Mouse (Mus musculus) ovary, adult 18-20 months (tissue): Measurements from ENCODE around the gene Med29.

ENCODE experiments used
- DNase-seq: peaks from one replicate; pipeline ENCODE4 v3.0.0; 2022; ENCODE audit warnings: low spot score, mixed read lengths

The Med29 gene

DNA sequence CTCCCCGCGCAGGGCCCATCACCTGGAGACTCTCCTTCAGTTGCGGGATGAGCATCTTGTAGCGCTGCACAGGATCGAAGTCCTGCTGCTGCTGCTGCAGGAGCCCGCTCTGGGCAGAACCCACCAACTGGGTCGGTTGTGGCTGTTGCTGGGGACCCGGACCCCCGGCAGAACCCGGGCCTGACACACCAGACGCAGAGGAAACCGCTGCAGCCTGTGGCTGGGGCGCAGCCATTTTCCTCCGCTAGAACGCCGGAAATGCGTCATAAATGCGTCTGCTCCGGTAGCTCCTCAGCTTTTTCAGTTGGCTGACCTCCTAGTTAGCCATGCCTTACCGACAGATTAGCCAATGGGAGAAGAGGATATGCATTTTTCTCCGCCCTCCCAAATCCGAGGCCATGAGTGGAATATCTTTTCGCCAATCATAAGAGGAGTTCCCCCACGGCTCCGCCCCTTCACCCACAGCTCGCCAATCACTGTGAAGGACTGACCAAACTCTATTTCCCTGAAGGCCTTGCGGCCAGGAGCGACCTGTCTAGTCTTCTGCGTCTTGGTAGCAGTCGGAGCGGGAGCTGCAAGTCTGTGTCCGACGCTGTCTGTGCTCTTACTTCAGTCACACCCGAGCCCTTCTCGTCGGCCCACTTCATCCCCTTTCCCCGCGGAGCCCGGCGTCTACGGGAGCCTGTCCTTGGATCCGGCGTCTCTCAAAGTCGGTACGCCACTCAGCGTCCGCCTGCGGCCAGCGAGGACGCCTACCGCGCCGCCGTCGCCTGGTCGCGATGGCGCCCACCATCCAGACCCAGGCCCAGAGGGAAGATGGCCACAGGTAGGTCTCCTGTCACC lies at the start of gene Med29, which contains the start of gene Paf1:
Gene Med29 (minus strand): TSS at position 280 of the 843 bp plus-strand sequence.
Gene Paf1 (plus strand): TSS at position 523 of the 843 bp plus-strand sequence.
- peak; percentile 97 for DNase-seq

DNA sequence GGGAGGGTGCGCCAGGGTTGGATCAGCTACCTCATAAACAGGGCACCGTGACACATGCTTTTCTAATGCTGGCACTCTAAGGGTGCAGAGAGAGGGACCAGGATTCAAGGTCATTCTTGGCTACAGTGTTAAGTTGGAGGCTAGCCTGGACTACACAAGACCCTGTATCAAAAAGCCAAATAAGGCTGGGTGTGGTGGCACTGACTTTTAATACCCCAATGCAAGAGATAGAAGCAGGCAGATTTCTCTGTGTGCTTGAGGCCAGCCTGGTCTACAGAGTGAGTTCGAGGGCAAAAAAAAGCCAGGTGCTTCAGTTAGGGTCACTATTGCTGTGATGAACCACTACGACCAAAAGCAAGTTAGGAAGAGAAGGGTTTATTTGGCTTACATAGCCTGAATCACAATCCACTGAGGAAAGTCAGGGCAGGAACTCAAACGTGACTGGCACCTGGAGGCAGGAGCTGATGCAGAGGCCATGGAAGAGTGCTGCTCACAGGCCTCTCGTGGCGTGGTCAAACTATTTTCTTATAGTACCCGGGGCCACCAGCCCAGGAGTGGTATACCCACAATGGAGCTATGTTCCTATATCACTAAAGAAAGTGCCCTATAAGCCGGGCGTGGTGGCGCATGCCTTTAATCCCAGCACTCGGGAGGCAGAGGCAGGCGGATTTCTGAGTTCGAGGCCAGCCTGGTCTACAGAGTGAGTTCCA lies 49.4 kb upstream of the Med29 start:
- DNase-seq = no peak

DNA sequence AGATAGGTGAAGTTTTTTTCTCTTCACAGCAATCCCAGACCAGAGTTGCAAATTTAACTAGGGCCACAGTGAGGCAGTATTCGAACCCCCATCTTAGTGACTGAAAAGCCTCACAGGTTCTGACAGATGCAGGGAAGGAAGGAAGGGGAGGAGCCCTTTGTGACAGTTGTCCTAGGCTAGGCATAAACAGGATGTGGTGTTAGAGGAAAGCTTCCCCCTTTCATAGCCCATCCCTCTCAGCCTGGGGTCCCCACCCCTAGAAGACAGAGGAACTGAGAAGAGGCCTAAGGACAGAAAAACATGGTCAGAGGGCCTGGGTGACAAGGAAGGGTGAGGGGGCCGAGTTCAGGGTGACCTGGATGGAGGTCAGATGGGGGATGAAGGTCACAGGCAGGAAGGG lies 48.2 kb upstream of the Med29 start:
- DNase-seq = no peak

DNA sequence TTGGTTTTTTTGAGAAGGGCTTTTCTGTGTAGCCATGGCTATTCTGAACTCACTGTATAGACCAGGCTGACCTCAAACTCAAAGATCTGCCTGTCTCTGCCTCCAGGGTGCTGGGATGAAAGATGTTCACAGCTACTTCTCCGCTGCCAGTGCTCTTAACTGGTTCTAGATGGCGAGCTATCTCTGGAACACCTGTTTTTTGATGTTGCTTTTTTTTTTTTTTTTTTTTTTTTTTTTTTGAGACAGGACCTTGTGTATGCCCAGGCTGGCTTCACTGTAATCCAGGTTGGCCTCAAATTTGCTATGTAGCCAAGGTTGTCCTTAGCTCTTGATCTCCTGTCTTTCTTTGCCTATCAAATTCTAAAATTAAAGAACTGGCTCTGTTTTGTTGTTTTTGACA lies 46.3 kb upstream of the Med29 start:
- no peak for DNase-seq

DNA sequence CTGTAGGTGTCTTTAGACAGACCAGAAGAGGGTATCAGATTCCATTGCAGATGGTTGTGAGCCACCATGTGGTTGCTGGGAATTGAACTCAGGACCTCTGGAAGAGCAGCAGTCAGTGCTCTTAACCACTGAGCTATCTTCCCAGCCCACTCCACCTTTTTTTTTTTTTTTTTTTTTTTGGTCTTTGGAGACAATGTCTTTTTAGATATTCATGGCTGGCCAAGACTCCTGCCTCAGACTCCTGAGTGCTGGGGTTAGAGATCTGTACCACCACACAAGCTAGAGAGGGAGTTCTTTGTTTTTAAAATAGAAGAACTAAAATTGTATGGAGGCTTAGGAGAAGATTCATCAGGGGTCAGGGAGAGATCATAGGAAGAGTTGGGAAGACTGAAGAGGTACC lies 45.5 kb upstream of the Med29 start:
- DNase-seq = no peak

DNA sequence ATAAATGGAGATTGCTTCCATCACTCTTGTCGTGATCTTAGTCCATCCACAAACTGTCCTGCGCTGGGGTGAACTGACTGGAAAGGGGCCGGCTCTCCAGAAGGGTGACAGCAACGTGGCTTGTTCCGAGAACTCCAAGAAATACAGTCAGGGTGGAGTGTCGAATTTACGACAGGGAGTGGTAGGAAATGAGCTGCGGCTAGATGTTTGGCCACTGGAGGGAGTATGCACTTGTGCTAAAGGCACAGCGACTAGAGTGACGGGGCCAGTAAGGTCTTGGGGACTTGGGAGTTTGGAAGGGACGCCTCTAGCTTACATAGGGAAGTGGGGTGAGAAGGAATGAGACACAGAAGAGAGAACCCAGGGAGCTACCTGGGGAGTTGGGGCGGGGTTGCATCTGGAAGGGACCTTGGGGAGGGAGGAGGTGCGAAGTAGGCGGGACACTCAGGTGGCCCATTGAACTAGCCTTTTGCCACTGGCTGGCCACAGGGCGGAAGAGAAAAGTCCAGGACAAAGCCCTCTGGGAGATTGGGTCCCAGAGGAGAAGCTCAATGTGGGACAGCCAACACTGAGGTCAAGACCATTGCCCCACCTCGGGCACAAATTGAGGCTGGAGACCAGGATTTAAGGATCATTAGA lies 44.5 kb upstream of the Med29 start, which contains the start of gene Gmfg:
Gene Gmfg (plus strand): TSS at position 516 of the 639 bp plus-strand sequence.
- peak; percentile 58 for DNase-seq

DNA sequence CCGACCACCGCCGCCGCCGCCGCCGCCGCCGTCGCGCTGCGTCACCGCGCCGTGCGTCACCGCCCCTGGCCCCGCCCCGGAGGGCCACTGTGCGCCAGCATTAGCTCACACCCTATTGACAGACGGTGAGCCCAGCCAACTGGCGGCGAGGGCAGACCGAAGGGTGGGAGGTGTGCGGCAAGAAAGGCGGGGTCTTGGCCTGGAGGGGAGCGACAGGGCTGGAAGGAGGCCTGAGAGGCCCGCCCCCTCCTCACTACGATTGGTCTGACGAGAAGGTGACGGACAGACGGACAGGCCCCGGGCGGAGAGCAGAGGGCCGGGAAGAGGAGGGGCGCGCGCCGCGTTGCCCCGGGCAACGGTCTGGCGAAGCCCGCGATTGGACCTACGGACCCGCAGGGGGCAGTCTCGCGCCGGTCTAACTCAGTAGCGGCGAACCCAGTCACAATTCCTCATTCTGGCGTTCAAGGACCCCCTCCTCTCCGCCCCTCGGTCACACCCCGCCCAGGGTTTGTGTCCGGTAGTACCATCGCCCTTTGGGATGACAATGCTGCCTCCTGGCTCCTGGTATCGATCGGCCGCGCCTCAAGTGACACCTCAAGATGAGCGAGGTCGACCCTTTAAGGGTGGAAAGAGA lies 43.9 kb upstream of the Med29 start:
- DNase-seq = peak; percentile 100

DNA sequence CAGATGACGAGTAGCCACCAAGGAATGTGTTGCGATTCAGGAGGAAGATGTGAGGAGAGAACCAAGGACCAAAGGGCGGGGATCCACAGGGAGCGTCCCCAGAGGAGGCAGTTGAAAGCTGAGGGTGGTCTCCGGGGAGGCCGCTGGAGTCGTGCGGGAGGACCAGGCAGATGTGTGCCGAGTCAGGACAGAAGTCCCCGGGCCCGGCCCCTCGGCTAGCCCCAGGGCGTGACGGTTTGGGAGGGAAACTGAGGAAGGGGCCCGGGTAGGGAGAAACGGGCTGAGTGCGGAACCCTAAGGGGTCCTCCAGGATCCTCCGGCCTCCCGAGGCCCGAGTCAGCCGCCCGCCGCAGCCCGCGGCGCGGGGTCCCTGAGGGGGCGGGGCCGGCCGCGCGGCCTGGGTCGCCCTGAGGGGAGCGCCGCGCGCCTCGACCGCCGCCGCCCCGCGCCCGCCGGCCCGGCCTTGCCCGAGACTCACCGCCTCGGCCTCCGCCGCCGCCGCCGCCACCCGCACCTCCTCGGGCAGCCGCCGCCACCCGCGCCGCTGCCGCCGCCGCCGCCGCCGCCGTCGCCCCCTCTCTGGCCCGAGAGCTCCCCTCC lies 43.3 kb upstream of the Med29 start:
- no peak for DNase-seq

DNA sequence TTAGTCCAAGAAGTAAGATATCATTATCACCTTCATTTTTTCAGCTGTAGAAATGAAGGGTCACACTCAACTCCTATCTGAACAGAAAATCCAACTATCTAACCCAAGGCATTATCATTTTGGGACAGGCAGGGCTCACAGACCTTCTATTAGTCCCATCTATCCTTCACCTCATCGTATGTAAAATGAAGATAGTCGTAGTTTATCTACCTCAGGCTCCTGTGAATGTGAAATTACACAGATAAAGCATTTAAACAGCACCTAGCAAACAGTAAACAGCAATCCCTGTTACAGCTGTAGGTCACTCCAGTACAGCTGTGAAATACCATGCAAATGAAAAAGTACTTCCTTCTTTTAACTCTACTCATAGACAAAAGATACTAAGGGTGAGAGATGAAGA lies 39.7 kb upstream of the Med29 start:
- DNase-seq = no peak

DNA sequence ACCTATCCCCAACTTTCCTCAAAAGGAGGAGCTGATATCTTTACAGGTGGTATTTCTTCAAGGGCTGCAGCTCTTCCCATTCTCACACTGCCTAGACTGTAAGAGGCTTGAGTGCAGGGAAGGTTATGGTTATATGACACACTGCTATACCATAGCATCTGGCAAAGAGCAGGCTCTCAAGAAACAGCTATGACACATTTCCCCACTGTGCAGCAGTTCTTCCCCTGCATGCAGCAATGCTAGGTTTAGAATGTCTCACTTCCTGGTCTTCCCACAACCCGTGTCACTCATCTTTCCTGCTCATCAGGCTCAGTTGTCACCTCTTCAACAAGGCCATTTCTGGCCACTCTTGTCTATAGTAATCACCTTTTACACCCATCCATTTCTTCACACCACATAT lies 38.0 kb upstream of the Med29 start:
- no peak for DNase-seq

DNA sequence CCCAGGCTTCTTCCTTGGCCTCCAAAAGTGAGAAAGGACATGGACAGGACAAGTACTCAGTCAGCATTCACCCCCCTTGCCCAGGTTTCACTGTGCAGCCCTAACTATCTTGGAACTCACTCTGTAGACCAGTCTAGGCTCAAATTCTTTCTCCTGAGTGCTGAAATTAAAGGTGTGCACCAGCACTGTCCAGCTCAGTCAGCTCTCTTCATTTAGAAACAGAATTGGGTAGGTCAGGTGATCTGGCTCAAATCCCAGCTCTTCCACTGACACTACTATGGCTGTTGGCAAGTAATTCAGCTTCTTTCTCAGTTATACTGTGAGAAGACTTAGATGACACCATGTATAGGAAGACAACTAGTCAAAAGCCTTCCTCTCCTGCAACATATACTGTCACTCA lies 35.2 kb upstream of the Med29 start:
- DNase-seq = no peak

DNA sequence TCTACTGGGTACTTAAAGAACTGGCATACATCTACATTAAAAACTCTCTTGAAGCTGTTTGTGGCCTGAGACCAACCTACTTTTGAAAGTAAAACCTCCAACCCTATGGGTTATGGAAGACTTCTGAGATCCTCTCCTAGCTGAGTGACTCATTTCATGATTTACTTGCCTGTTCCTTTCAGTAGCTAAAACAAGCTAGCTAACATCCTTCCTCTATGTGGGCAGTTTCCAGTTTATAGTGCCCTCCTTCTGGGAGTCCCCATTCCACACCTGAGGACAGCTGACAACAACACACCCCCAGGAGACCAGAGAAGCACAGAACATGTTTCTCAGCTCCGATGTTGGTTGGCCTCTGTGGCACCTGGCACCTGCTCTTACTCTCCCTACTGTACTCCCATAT lies 30.5 kb upstream of the Med29 start:
- DNase-seq = no peak

DNA sequence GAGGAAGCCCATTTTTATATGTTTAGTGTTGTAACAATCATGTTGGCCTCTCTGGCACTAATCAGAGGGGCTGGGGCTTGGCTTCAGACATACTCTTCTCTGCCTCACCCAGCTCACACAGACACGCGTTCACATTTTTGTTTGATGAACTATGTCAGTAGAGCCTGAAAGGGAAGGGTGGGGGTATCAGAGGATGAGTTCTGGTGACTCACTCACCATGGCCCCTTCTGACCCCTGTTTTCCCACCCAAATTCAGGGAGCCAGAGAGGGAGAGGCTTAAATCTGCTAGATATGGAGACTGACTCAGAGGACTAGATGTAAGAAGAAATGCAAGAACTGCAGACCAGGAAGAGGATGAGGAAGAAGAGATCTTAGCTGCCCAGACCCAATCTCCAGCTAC lies 26.9 kb upstream of the Med29 start:
- DNase-seq = no peak

DNA sequence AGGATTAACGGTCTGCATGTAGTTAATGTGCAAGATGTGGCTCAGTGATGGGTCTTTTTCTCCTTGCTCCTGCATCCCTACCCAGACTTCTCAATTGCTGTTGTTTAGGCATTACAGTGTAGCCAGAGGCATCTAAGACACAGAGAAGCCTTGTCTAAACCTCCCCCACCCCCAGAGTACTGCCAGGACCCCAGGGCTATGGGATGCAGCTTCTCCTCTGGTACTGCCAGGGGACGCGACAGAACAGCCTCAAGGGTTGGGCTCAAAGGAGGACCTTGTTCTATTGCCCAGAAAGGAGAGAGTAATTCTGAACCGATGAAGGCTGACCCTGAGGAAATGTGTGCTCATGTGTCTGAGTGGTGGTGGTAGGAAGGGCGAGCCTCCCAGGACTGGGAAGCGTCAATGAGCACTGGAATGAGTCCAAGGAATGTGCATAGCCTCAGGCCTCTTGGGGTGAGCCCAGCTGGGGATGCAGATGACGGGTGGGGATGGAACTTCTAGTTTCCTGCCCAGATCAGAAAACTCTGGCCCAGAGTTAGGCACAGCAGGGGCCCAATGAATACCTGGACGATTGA lies 25.7 kb upstream of the Med29 start:
- DNase-seq = no peak

DNA sequence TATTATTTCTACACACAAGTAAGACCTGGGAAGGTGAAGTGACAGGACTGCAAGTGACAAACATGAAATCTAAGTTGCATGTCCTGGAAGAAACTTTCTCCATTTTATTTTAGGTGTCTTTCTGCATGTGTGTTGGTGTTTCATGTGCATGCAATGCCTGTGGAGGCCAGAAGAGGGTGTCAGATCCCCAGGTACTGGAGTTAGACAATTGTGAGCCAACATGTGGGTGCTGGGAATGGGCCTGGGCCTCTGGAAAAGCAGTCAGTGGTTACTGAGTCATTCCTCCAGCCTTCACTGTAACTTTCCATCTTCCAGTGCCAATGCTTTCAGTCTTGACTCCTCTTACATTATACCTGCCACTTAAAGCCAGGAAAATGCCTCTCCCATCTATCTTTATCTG lies 24.9 kb upstream of the Med29 start:
- no peak for DNase-seq

DNA sequence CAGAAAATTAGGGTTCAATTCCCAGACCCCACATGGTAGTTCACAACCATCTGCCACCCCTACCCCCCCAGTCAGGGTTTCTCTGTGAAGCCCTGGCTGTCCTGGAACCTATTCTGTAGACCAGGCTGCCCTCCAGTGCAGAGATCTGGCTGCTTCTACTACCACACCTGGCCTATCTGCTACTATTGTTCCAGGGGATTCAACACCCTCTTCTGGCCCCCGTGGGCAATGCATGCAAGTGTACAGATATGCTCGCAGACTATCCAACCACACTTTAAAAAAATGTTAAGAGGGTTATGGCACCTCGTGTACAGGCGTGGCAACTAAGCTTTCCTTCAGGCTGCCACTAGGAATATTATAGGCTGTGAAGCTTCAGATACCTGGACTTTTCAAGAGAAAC lies 20.3 kb upstream of the Med29 start:
- no peak for DNase-seq

DNA sequence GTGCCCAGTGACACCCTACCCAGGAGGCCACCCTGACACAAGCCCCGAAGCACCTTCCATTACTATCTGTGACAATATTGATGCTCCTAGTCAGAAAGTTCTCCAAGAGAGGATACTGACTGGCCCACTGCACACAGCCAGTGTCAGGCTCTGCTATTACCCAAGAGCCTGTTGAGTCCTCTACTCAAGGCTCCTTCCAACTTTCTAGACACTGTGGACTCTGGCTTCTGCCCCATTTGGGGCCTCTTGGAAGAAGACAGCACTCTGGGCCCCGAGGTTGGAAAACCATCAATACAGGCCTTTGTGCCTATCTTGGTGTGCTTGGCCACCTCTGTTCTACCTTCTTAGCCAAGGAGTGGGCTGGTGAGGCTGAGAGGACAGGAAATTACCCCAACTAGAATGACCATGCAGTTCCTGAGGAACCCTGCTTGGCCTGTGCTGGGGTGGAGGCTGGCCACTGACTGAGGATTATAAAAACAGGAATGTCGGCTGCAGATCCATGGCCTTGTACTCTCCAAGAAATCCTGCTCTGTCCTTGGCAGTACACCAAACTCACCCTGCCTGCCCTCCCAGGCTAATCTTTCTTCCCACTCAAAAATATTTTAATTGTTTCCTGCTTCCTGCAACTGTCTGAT lies 18.4 kb upstream of the Med29 start:
- peak; percentile 80 for DNase-seq

DNA sequence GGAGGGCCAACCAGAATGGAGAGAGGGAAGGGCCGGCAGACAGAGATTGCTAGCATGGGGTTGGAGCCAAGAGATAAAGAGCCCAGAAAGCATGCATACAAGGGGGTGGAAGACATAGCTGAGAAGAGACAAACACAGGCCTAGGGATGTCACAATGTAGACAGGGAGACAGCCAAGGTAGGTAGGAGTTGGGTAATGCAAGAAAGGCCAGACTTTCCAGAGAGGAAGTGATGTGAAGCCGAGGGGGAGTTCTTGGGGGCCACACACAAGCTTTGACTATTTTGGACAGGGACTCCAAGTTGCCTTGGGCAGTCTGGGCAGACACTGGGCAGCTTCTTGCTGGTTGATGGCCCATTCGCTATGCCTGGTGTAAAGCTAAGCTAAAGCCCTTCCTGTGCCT lies 9.4 kb upstream of the Med29 start:
- no peak for DNase-seq

DNA sequence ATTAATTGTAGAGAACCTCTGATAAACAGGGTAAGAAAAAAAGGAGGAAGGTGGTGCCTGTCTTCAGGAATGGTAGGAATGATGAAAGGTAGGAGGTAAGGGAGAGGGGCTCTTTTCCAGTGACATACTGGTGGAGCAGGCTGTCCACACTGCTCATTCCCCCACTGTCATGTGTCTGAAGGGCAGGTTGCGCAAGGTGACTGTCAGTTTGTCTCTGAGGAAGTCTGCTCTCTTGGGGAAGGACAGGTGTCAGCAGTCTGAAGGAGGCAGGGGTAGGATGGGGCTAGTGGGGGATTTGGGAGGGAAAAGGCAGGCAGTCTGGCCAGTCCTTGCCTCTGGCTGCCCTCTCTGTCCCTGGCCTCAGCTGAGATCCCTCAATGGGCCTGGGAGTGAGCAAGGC lies 8.5 kb upstream of the Med29 start:
- DNase-seq = no peak

DNA sequence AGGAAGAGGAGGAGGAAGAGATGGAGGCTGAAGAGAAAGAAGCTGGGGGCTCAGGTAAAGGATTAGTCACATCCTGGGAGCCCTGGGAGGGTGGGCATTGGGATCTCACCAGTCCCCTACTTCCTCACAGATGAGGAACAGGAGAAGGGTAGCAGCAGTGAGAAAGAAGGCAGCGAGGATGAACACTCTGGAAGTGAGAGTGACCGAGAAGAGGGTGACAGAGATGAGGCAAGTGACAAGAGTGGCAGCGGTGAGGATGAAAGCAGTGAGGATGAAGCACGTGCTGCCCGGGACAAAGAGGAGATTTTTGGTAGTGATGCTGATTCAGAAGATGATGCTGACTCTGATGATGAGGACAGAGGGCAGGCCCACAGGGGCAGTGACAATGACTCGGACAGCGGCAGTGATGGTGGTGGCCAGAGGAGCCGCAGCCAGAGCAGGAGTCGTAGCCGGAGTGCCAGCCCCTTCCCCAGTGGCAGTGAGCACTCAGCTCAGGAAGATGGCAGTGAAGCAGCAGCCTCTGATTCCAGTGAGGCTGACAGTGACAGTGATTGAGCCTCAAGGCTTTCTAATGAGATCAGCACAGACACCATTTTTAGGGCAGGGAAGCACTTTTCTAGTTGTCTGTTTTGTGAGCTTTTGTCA lies 6.3 kb upstream of the Med29 start:
- DNase-seq = no peak

DNA sequence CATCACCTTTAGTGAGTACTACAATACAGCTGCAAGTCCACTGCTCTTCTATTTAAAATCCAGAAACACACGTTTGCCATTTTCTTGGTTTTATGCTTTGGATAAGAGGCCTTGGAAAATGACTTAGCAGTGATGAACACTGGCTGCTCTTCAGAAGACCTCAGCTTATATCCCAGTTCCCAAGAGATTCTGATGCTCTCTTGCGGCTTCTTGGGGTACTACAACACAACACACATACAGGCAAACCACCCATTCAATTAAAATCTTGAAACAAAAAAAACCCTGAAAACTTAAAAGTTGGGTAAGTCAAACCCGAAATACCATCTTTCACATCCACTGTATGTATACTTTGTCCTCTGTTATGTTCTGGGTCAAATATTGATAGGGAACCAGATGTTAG lies 5.5 kb upstream of the Med29 start:
- DNase-seq = no peak
